Mouse (Mus musculus) left cerebral cortex, adult 2 months (tissue): ENCODE results near the gene Marveld2. TPM values are rescaled to one million over a fixed set of nuclear protein-coding genes. Genes with fewer than 3 reads are reported as not detected.

Source experiments
- DNase-seq, 2 experiments: peaks; one replicate each; pipeline ENCODE4 v3.0.0; 2021 to 2022; ENCODE audit warnings: low spot score in 2 of 2, mixed read lengths in 1 of 2; ENCODE audit errors: extremely low spot score in 1 of 2
- H3K27ac ChIP-seq: fragments of 200-600 bp; 2 replicates; pipeline ENCODE4 v1.8.1; 2022
- H3K4me3 ChIP-seq: fragments of 200-600 bp; 2 replicates; pipeline ENCODE4 v1.8.1; 2022
- CTCF ChIP-seq: fragments of 200-600 bp; IDR thresholded peaks from 2 replicates; pipeline ENCODE4 v1.8.1; 2022; ENCODE audit warnings: antibody characterized with exemption, mild to moderate bottlenecking, moderate library complexity
- intact Hi-C: fragments of 180-260 bp; cut with DNase I; formaldehyde crosslinking; loops from one replicate; pipeline ENCODE4 v1.15.1; 2025
- total RNA-seq, 2 experiments: library from RNA; stranded (reverse); gene quantifications; 2 replicates each; pipeline ENCODE4 v1.2.3; 2021

The Marveld2 gene
- total RNA-seq, 2 experiments from 2014 or later: 1.6 to 1.9 TPM

- no peak overlapping the region for H3K27ac ChIP-seq
- intact Hi-C loops: loop anchor here (10.0 kb wide), 1 partner anchor 503 kb away; no protein-coding TSS in a partner anchor
- TF ChIP-seq CTCF: no peak
- no peak overlapping the region for H3K4me3 ChIP-seq
- DNase-seq: no peak
These were observed 812 bp upstream of the Marveld2 start for GRCm38 (mm10) chr13:100617583-100617982.

- TF ChIP-seq CTCF: peak; percentile 13
- Histone ChIP-seq H3K27ac (no peak overlapping the region), H3K4me3 (no peak overlapping the region)
- intact Hi-C loops: loop anchor here (10.0 kb wide), 1 partner anchor 498 kb away; no protein-coding TSS in a partner anchor
- DNase-seq: no peak
These were observed 3.9 kb downstream of the Marveld2 start for GRCm38 (mm10) chr13:100612903-100613302.

GRCm38 (mm10) chr13:100612251-100612650 is 4.5 kb downstream of the Marveld2 start:
- DNase-seq: no peak
- TF ChIP-seq CTCF: no peak
- intact Hi-C loops: loop anchor here (10.0 kb wide), 1 partner anchor 497 kb away; no protein-coding TSS in a partner anchor
- H3K27ac ChIP-seq: no peak overlapping the region
- no peak overlapping the region for H3K4me3 ChIP-seq

- intact Hi-C loops: loop anchor here (10.0 kb wide), 1 partner anchor 496 kb away; no protein-coding TSS in a partner anchor
- no peak for TF ChIP-seq CTCF
- Histone ChIP-seq H3K4me3 (no peak overlapping the region), H3K27ac (no peak overlapping the region)
- no peak for DNase-seq
These were observed 5.5 kb downstream of the Marveld2 start for GRCm38 (mm10) chr13:100611266-100611665.

GRCm38 (mm10) chr13:100607756-100608155 is 9.0 kb downstream of the Marveld2 start:
- no peak overlapping the region for H3K4me3 ChIP-seq
- no peak for DNase-seq
- intact Hi-C loops: no loop called here
- peak; percentile 16; the same call in 1 of the 2 replicates for TF ChIP-seq CTCF
- no peak overlapping the region for H3K27ac ChIP-seq

GRCm38 (mm10) chr13:100605845-100606244 is 10.9 kb downstream of the Marveld2 start:
- no peak overlapping the region for H3K4me3 ChIP-seq
- H3K27ac ChIP-seq: no peak overlapping the region
- no peak for TF ChIP-seq CTCF
- no peak for DNase-seq
- intact Hi-C loops: no loop called here

- DNase-seq: no peak
- Histone ChIP-seq H3K27ac (no peak overlapping the region), H3K4me3 (no peak overlapping the region)
- intact Hi-C loops: no loop called here
- TF ChIP-seq CTCF: no peak
These were observed 13.1 kb downstream of the Marveld2 start for GRCm38 (mm10) chr13:100603738-100604095.

GRCm38 (mm10) chr13:100603031-100603737 is 13.6 kb downstream of the Marveld2 start:
- no peak overlapping the region for H3K4me3 ChIP-seq
- DNase-seq: no peak
- H3K27ac ChIP-seq: no peak overlapping the region
- intact Hi-C loops: no loop called here
- no peak for TF ChIP-seq CTCF

- TF ChIP-seq CTCF: no peak
- Histone ChIP-seq H3K27ac (no peak overlapping the region), H3K4me3 (no peak overlapping the region)
- intact Hi-C loops: no loop called here
- no peak for DNase-seq
These were observed 14.4 kb downstream of the Marveld2 start for GRCm38 (mm10) chr13:100602239-100602902.

- TF ChIP-seq CTCF: no peak
- intact Hi-C loops: no loop called here
- H3K4me3 ChIP-seq: no peak overlapping the region
- no peak for DNase-seq
- no peak overlapping the region for H3K27ac ChIP-seq
These were observed 15.7 kb downstream of the Marveld2 start for GRCm38 (mm10) chr13:100601034-100601433.

- no peak for TF ChIP-seq CTCF
- intact Hi-C loops: no loop called here
- Histone ChIP-seq H3K4me3 (no peak overlapping the region), H3K27ac (no peak overlapping the region)
- no peak for DNase-seq
These were observed 16.5 kb downstream of the Marveld2 start for GRCm38 (mm10) chr13:100600317-100600716.

GRCm38 (mm10) chr13:100597284-100597683 is 19.5 kb downstream of the Marveld2 start:
- intact Hi-C loops: loop anchor here (5.0 kb wide), 1 partner anchor 105 kb away; the partner anchor contains the start of gene Gtf2h2
- TF ChIP-seq CTCF: no peak

More at GRCm38 (mm10) chr13:100597284-100597683, 19.5 kb downstream of the Marveld2 start:
- Histone ChIP-seq H3K4me3 (no peak overlapping the region), H3K27ac (no peak overlapping the region)
- no peak for DNase-seq
